Mouse (Mus musculus): Measurements from ENCODE around the gene Fbxl16. TPM values are rescaled to one million over a fixed set of nuclear protein-coding genes. Genes with fewer than 3 reads are reported as not detected.

Fbxl16 gene
- total and polyA plus RNA-seq, 3 experiments: not detected

- H3K79me2 ChIP-seq (replicated peaks; ENCODE audit: control insufficient read depth, extremely low read depth, insufficient read depth, poor library complexity, severe bottlenecking): no peaks in the 10 kb centered on the region
- H3K9me3 ChIP-seq (replicated peaks; ENCODE audit: low read length): peaks cover 2% of the 10 kb centered on the region
- peaks cover 0 to 8% of the 10 kb centered on the region in 2 experiments for H3K36me3 ChIP-seq (replicated peaks in 1 of 2; ENCODE audit: control insufficient read depth in 1 of 2, insufficient read depth in 1 of 2, low read length in 1 of 2)
- H3K9ac ChIP-seq (ENCODE audit: insufficient read depth, low read depth): peak overlapping the region; percentile 81
- dilution Hi-C loops (cut with MboI; ENCODE audit: extremely low pct_ligation_motif_present, extremely low pct_unique_long_range_greater_than_20kb, low sequenced_read_pairs) (no loop called here), in situ Hi-C loops (cut with MboI; ENCODE audit: low pct_ligation_motif_present, low pct_unique_long_range_greater_than_20kb, low sequenced_read_pairs) (loop anchor here (10.0 kb wide), 1 partner anchor 61 kb away; the partner anchor contains the start of gene Mslnl)
- H3K27ac ChIP-seq (ENCODE audit: insufficient read depth, low read depth): no peak overlapping the region
- H3K4me3 ChIP-seq (replicated peaks in 1 of 3; ENCODE audit: low read depth in 2 of 3, low read length in 2 of 3, poor library complexity in 1 of 3): peak overlapping the region; percentile 64 to 78 (median 67)
- H3K4me2 ChIP-seq (ENCODE audit: insufficient read depth, low read depth, poor library complexity, severe bottlenecking): peak overlapping the region; percentile 75
- no peak for DNase-seq (ENCODE audit: extremely low read depth)
- peaks cover 14 to 25% of the 10 kb centered on the region in 2 experiments for H3K4me1 ChIP-seq (ENCODE audit: control insufficient read depth in 1 of 2, insufficient read depth in 2 of 2)
- no peak; the same call in 1 of the 2 replicates for TF ChIP-seq SIN3A (IDR thresholded peaks at IDR 0.05; ENCODE audit: low read length)
- TF ChIP-seq USF2 (conservative IDR thresholded peaks at IDR 0.05; ENCODE audit: low read depth, low read length): no peak
- TF ChIP-seq GABPA (IDR thresholded peaks at IDR 0.05; ENCODE audit: insufficient replicate concordance, low read depth, low read length): no peak
- TF ChIP-seq SMC3 (IDR thresholded peaks at IDR 0.05; ENCODE audit: low read depth, low read length): no peak
- H3K27me3 ChIP-seq (replicated peaks): peaks cover 22% of the 10 kb centered on the region
Measured at GRCm38 (mm10) chr17:25796211-25796771, 12.6 kb upstream of the Fbxl16 start.

- in situ Hi-C loops (cut with MboI; ENCODE audit: low pct_ligation_motif_present, low pct_unique_long_range_greater_than_20kb, low sequenced_read_pairs) (loop anchor here (10.0 kb wide), 1 partner anchor 62 kb away; the partner anchor contains the start of gene Mslnl), dilution Hi-C loops (cut with MboI; ENCODE audit: extremely low pct_ligation_motif_present, extremely low pct_unique_long_range_greater_than_20kb, low sequenced_read_pairs) (no loop called here)
- peaks cover 2% of the 10 kb centered on the region for H3K9me3 ChIP-seq (replicated peaks; ENCODE audit: low read length)
- H3K4me3 ChIP-seq (replicated peaks in 1 of 3; ENCODE audit: low read depth in 2 of 3, low read length in 2 of 3, poor library complexity in 1 of 3): peak within 1 kb of the TSS; percentile 64 to 78 (median 67)
- no peak within 1 kb of the TSS for H3K27ac ChIP-seq (ENCODE audit: insufficient read depth, low read depth)
- H3K4me1 ChIP-seq (ENCODE audit: control insufficient read depth in 1 of 2, insufficient read depth in 2 of 2): peaks cover 14 to 24% of the 10 kb centered on the region in 2 experiments
- H3K9ac ChIP-seq (ENCODE audit: insufficient read depth, low read depth): peak within 1 kb of the TSS; percentile 81
- no peak for TF ChIP-seq PAX5 (IDR thresholded peaks at IDR 0.05; ENCODE audit: low read length)
- TF ChIP-seq CHD2 (IDR thresholded peaks at IDR 0.05; ENCODE audit: low read length): 0 out of 2 replicates have a peak, but pooled peaks have one; percentile 18
- no peak for TF ChIP-seq ZMIZ1 (IDR thresholded peaks at IDR 0.05; ENCODE audit: low read depth, low read length)
- TF ChIP-seq SIN3A (IDR thresholded peaks at IDR 0.05; ENCODE audit: low read length): no peak
- TF ChIP-seq E2F4 (IDR thresholded peaks at IDR 0.05; ENCODE audit: insufficient replicate concordance, low read depth, low read length): no peak
- no peak for TF ChIP-seq MYC (IDR thresholded peaks at IDR 0.05; ENCODE audit: low read depth, low read length)
- TF ChIP-seq USF2 (conservative IDR thresholded peaks at IDR 0.05; ENCODE audit: low read depth, low read length): no peak
- no peak for TF ChIP-seq ZNF384 (IDR thresholded peaks at IDR 0.05; ENCODE audit: low read depth, low read length)
- no peak for TF ChIP-seq CTCF (conservative IDR thresholded peaks at IDR 0.05 in 1 of 2, IDR thresholded peaks at IDR 0.05 in 1 of 2; ENCODE audit: low read depth in 2 of 2, low read length in 2 of 2)
- no peak for TF ChIP-seq ETS1 (conservative IDR thresholded peaks at IDR 0.05; ENCODE audit: low read depth, low read length)
- no peak for TF ChIP-seq MAZ (IDR thresholded peaks at IDR 0.05; ENCODE audit: low read depth, low read length)
- no peak for TF ChIP-seq CHD1 (IDR thresholded peaks at IDR 0.05; ENCODE audit: low read depth, low read length)
- TF ChIP-seq RCOR1 (conservative IDR thresholded peaks at IDR 0.05; ENCODE audit: low read depth, low read length): no peak
- no peak for TF ChIP-seq HCFC1 (IDR thresholded peaks at IDR 0.05; ENCODE audit: low read depth, low read length)
- TF ChIP-seq UBTF (IDR thresholded peaks at IDR 0.05; ENCODE audit: low read depth, low read length): no peak
- no peak for TF ChIP-seq MAFK (IDR thresholded peaks at IDR 0.05; ENCODE audit: insufficient replicate concordance, low read length)
- TF ChIP-seq BHLHE40 (IDR thresholded peaks at IDR 0.05; ENCODE audit: low read depth, low read length): no peak
- TF ChIP-seq MAX (IDR thresholded peaks at IDR 0.05; ENCODE audit: low read length): no peak
- TF ChIP-seq NRF1 (IDR thresholded peaks at IDR 0.05; ENCODE audit: low read depth, low read length): no peak
- TF ChIP-seq MXI1 (IDR thresholded peaks at IDR 0.05; ENCODE audit: low read depth, low read length): no peak; the same call in 1 of the 2 replicates
- TF ChIP-seq EP300 (IDR thresholded peaks at IDR 0.05; ENCODE audit: low read length): no peak
- no peak for TF ChIP-seq KAT2A (IDR thresholded peaks at IDR 0.05; ENCODE audit: insufficient replicate concordance, low read length)
- peak; percentile 61 for TF ChIP-seq POLR2A (IDR thresholded peaks at IDR 0.05; ENCODE audit: low read depth, low read length)
- no peak for TF ChIP-seq ELF1 (IDR thresholded peaks at IDR 0.05; ENCODE audit: low read depth, low read length)
- TF ChIP-seq TCF12 (IDR thresholded peaks at IDR 0.05; ENCODE audit: low read depth, low read length): peak; percentile 38; the same call in 1 of the 2 replicates
- DNase-seq (ENCODE audit: extremely low read depth): peak; percentile 83
- peaks cover 27% of the 10 kb centered on the region for H3K27me3 ChIP-seq (replicated peaks)
- peak within 1 kb of the TSS; percentile 79 for H3K4me2 ChIP-seq (ENCODE audit: insufficient read depth, low read depth, poor library complexity, severe bottlenecking)
- H3K79me2 ChIP-seq (replicated peaks; ENCODE audit: control insufficient read depth, extremely low read depth, insufficient read depth, poor library complexity, severe bottlenecking): no peaks in the 10 kb centered on the region
- H3K36me3 ChIP-seq (replicated peaks in 1 of 2; ENCODE audit: control insufficient read depth in 1 of 2, insufficient read depth in 1 of 2, low read length in 1 of 2): peaks cover 0 to 8% of the 10 kb centered on the region in 2 experiments
Measured at GRCm38 (mm10) chr17:25796951-25797369, 11.9 kb upstream of the Fbxl16 start, which contains the start of gene Metrn. Gene Metrn (minus strand): TSS chr17:25797136.

Data from CH12.LX (cell line).